Mouse (Mus musculus) spleen, postnatal 4 days (tissue): ENCODE measurements around the gene Mex3a.

Source experiments
- DNase-seq, 2 experiments: peaks; one replicate each; pipeline ENCODE4 v3.0.0; 2022; ENCODE audit warnings: low spot score in 2 of 2

Mex3a gene

DNA sequence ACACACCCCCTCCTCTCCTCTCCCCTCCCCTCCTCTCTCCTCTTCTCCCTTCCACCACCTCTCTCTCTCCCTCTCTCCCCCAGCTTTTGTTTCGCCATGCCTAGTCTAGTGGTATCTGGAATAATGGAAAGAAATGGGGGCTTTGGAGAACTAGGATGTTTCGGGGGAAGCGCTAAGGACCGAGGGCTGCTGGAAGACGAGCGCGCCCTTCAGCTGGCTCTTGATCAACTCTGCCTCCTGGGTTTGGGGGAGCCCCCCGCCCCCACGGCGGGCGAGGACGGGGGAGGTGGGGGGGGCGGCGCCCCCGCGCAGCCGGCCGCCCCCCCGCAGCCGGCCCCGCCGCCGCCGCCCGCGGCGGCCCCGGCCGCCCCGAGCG, at the start of gene Mex3a:
Mex3a (plus strand) TSS at position 97 of the 376 bp plus-strand sequence.
- no peak for DNase-seq

DNA sequence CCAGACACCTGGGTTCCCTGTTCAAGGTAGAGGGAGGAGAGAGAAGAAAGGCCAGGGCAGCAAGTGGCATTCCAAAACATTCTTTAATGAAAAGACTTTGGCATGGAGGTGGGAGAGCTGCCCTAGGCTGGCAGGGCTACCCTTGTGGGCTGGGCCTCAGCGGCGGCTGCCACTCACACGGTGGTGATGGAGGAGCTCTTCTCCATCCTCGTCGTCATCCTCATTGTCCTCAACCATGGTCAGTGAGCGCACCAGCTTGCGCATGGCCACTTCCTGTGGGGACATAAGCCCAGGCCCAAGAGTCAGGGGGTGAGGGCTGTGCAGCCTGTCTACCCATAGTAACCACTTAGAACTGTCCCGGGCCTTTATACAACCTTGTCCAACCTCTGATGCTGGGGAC, 49.1 kb upstream of the Mex3a start:
- peak in 1 of 2 experiments; percentile 65 for DNase-seq

- peak; percentile 83 to 93 for DNase-seq
These were observed 48.6 kb upstream of the Mex3a start for GRCm38 (mm10) chr3:88483621-88484020.

DNA sequence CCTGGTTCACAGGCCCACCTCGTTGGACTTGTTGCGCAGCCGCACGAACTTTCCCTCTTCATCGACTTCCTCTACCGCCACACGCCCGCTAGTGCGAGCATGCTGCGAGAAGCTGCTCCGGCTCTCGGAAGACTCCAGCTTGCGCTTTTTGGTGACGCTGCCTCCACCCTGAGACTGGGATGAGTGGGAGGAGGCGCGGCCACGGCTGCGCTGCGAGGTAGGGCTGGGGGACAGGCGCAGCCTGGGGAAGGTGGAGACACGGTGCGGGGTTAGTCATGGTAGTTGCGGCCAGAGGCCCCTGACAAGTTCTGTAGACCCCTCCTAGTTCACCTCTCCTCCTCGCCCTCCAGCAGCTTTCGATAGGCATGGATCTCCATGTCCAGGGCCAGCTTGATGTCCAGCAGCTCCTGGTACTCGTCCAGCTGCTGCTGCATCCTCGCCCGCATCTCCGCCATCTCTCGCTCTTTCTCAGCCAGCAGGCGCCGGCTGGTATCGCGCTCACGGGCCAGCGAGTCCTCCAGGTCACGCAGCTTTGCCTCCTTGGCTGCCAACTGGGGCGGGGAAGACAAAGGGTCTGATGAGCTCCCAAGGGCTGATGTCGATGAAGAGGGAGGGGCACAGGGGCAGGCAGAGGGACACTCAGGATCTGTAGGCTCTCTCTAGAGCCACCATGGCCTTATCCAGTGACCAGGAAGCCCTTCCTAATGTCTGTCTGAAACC, 47.4 kb upstream of the Mex3a start:
- peak in 1 of 2 experiments; percentile 76 for DNase-seq

DNA sequence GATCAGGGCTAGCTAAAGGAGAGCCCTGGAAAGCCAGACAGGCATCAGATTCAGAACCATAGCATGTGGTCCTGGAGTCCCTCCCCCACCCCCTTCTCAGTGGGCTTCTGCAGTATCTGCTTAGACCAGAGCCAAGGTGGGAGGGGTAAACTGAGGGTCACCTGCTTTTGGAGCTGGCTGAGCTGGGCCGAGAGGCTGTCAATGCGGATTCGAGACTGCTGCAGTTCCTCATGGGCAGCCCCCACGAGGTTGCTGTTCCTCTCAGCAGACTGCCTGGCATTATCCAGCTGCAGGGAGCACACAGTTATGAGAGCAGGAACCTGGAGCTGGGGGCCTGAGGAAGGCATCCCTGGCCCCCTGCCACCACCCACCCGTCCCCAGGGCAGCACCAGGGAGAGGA, 46.2 kb upstream of the Mex3a start:
- DNase-seq = no peak

GRCm38 (mm10) chr3:88486887-88487286, 45.3 kb upstream of the Mex3a start:
- no peak for DNase-seq

GRCm38 (mm10) chr3:88487396-88487795, 44.8 kb upstream of the Mex3a start:
- no peak for DNase-seq

DNA sequence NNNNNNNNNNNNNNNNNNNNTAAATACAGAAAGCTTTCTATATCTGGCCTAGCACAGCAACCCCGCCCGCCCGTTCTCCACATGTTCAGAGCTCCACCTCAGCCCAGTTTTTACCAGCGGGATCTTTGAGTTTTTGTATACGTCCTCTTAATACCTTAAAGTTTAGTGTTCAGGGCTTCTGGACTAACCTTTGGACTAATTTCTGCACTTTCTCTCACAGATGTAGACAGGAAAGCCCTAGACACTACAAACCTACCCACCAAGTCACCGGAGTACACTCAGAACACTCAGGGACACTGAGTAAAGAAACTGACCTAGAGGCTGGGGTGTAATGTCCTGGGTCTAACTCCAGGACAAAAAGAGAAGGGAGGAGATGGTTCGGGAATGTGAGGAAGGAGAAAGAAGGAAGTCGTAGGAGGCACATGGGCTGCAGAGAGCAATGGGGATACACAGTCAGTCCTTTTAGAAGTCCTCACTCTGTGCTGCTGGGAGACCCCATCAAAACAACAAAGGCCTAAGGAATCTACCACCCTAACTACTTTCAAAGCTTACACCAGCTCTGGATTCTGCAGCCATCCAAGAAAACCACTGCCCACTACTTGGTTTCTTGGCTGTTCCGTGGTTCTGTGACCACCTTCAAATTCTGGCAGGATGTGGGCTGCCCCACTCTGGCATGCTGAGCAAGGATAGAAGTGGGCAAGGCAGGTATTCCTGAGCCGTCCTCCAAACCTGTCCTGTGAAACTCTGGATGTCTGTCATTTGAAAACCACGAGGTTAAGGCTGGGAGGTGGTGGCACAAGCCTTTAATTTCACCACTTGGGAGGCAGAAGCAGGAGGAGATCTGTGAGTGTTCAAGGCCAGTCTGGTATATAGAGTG, 38.3 kb upstream of the Mex3a start:
- no peak for DNase-seq

DNA sequence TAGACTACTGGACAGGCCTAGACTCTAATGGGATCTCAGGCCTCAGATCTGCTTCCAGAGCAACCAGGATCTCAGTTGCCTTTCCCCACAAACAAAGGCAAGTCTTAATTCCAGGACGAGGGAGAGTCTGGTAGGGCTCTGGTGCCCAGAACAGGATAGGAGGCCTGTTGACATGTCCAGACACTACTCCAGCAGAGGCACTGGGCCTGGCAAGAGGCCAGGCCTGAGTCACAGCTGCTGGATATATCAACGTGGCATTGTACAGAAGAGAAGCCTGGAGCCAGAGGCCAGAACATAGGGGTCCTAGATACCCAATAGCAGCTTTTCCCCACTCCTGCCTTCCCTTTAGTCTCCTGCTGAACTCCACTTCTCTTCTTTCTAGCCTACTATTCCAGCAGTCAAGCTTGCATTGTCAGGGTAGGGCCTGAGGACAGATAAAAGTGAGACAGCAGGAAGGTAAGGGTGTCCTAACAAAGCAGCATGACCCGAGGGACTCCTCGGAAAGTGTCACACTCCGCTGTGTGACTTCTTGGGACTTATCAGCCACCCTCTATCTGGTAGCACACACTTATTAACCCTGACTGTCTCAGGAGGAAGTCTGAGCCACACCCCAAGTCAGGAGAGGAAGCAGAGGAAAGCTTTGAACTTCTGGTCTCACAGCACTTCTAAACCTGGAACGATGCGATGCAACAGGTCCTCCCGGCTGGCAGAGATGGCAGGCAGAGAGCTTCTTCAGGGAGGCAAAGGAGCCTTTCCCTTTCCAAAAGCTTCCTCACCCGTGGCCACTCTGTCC, 37.2 kb upstream of the Mex3a start:
- peak; percentile 53 to 77 for DNase-seq

- peak in 1 of 2 experiments; percentile 63 for DNase-seq
These were observed 36.3 kb upstream of the Mex3a start for GRCm38 (mm10) chr3:88495741-88496415.

GRCm38 (mm10) chr3:88499580-88499979, 32.6 kb upstream of the Mex3a start:
- DNase-seq = no peak

DNA sequence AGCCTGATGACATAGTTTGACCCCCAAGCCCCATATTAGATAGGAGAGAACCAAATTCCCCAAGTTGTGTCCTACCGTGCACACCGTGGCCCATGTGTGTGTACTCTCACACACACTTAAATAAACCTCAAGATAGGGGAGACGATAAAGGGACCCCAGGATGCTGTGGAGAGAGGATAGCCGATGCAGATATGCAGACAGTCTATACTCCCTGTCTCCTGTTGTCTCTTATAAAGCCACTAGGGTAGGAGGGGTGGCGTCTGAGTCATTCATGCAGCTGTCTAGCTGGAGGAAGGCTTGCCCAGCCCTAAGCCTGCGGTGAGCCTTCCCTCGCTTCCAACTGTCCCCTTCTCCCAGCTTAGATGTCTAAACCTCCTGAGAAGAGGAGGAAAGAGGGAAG, 32.1 kb upstream of the Mex3a start:
- DNase-seq = no peak

GRCm38 (mm10) chr3:88500655-88501365, 31.4 kb upstream of the Mex3a start:
- no peak for DNase-seq

GRCm38 (mm10) chr3:88501366-88502030, 30.7 kb upstream of the Mex3a start:
- DNase-seq = no peak

DNA sequence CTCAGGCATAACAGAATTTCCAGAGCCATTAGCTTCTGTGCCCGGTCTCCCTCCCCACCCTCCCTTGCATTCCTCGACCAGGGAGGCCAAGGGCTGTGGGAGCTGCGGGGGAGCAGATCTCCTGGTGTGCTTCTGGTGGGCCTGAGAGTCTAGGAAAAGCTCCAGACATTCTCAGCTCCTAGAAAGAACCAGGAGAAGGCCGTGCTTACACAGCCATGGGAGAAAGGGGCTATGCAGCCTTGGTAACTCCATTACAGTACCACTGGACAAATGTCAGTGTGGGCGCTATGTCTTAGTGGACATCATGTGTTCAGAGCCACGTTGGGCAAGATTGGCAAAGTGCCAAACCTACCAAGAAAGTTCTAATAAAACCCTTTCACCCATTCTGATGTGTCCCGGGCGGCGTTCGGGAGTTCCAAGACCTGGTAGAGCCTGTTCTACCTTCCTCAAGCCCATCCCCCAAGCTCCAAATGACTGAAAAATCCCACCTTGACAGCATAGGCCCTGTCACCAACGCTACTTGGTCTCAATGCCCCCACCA, 30.1 kb upstream of the Mex3a start:
- DNase-seq = no peak

- peak; percentile 84 to 91 for DNase-seq
These were observed 29.3 kb upstream of the Mex3a start for GRCm38 (mm10) chr3:88502641-88503504.

DNA sequence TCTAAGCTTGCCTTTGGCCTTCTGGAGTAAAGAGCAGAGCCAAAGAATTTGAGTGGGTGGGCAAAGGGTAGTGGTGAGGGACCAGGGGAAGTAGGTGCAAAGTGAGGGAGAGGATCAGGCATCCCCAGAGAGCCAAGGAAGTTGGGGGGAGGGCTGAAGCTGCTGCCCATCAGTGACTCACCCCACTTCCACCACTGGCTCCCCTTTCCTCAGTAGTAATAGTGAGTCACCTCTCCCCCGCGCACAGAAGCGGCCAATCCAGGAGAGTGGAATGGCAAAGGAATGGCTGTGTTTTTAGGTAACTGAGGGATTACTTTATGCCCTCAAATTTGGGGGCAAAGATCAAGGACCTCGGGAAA, 28.7 kb upstream of the Mex3a start:
- DNase-seq = no peak

GRCm38 (mm10) chr3:88503881-88504746, 28.1 kb upstream of the Mex3a start:
- DNase-seq = no peak
